In genomic region chr4:46417491-46417890, GRCm38 (mm10) we compare ENCODE assay signal across 8 mouse cellular contexts. TPM values are rescaled to one million over a fixed set of nuclear protein-coding genes. Genes with fewer than 3 reads are reported as not detected.
DNase-seq lines count a peak whose midpoint lies in the region; ATAC-seq lines count a peak whose summit lies in the region.

No protein-coding gene starts in this region.

- no peak overlapping the region for H3K4me3 ChIP-seq in intestine, embryonic 15.5 days (replicated peaks)

- no peak overlapping the region for H3K9ac ChIP-seq in intestine, embryonic 15.5 days

- no peaks in the 10 kb centered on the region for H3K27me3 ChIP-seq in intestine, embryonic 15.5 days (replicated peaks)

- H3K4me2 ChIP-seq in intestine, embryonic 15.5 days (replicated peaks) = no peak overlapping the region

- ATAC-seq in intestine, embryonic 15.5 days = peak; percentile 45; the same call in 1 of the 2 replicates

- no peaks in the 10 kb centered on the region for H3K4me1 ChIP-seq in intestine, embryonic 15.5 days (replicated peaks)

- no peak overlapping the region for H3K27ac ChIP-seq in intestine, embryonic 15.5 days

- no peaks in the 10 kb centered on the region for H3K36me3 ChIP-seq in intestine, embryonic 15.5 days

- H3K9me3 ChIP-seq in intestine, embryonic 15.5 days = no peaks in the 10 kb centered on the region

- peak; percentile 19 to 24 for DNase-seq in layer of hippocampus, postnatal 10 days (ENCODE audit: low spot score in 2 of 2)
- no peak for DNase-seq in layer of hippocampus, adult 11-12 months (ENCODE audit: low spot score)
- DNase-seq in R1 (ENCODE audit: low read depth, low spot score) (peak; percentile 58), MN1 (ENCODE audit: low spot score) (no peak)
- peak; percentile 16 for DNase-seq in lung, postnatal 25 days (ENCODE audit: low spot score)
- no peak for DNase-seq in thymus, postnatal 10 days (ENCODE audit: low spot score in 2 of 2)
- DNase-seq in heart, adult 9 months (ENCODE audit: low spot score in 2 of 2) = no peak

- WGBS in intestine, embryonic 15.5 days = 61% methylated on average over 3 of the region's 3 CpGs

RNA-seq across cellular contexts. Expression of gene Hemgn, which starts 4.2 kb away (rescaled TPM):
- not detected for total RNA-seq in layer of hippocampus, postnatal 10 days (2021)
- polyA plus RNA-seq in intestine, embryonic 15.5 days (2015; fragmentation: Nextera tagmentation; extraction: Ambion mirVana) = 4.8 and 6.4 TPM in 2 replicates

RNA-seq across cellular contexts. Expression of gene Trmo, which starts 28.3 kb away (rescaled TPM):
- 1 to 10 TPM; 4.9 to 5.5 TPM for total RNA-seq in layer of hippocampus, postnatal 10 days (2021)
- 11.2 and 11.5 TPM in 2 replicates for polyA plus RNA-seq in intestine, embryonic 15.5 days (2015; fragmentation: Nextera tagmentation; extraction: Ambion mirVana)

RNA-seq across cellular contexts. Expression of gene Anp32b, which starts 33.2 kb away (rescaled TPM):
- total RNA-seq in layer of hippocampus, postnatal 10 days (2021) = 10 to 100 TPM; 53.5 to 59.3 TPM
- polyA plus RNA-seq in intestine, embryonic 15.5 days (2015; fragmentation: Nextera tagmentation; extraction: Ambion mirVana) = 260 and 262 TPM in 2 replicates

Comparison
In these comparisons a context has a peak if more than half of its experiments do, and no peak if none do; other contexts are left out.
1. DNase-seq: peak in layer of hippocampus, postnatal 10 days (2 of 2), R1 (single experiment) and lung, postnatal 25 days (single experiment); none in layer of hippocampus, adult 11-12 months (single experiment), thymus, postnatal 10 days (0 of 2), MN1 (single experiment) and heart, adult 9 months (0 of 2).